Mouse (Mus musculus) CH12F3 (cell line): ENCODE data around the gene Scgb2b15.
"Not testable (repeated sequence)": the region's sequence is repeated elsewhere in the genome, so short reads cannot be mapped to it uniquely, and the experiment has no call there.

Source experiments
- in situ Hi-C: fragments of 300-500 bp; cut with MboI; formaldehyde crosslinking; loops from 2 replicates; pipeline ENCODE4 v1.14.3; 2020; ENCODE audit warnings: low sequenced_read_pairs

Gene Scgb2b15

DNA sequence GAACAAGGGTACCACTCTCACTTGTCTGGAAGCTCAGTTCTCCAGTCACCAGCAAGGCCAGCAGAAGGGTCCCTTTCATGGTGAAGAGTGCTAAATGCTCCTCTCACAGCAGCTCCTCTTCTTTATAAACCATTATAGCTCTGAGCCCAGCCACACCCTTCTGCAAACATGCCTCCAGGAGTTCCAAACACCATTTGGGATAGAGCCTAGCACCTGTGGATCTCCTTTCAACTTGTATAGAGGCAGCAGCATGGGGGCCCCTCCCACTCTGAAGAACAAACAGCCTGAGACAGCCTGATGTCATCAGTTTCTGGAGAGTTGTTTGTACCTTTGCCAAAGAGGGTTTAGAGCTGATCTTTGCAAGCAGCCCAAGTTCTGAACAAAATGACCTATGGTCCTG lies at the start of gene Scgb2b15:
Gene Scgb2b15 (minus strand): TSS at position 101 of the 400 bp plus-strand sequence.
- in situ Hi-C loops, result not testable (repeated sequence)

DNA sequence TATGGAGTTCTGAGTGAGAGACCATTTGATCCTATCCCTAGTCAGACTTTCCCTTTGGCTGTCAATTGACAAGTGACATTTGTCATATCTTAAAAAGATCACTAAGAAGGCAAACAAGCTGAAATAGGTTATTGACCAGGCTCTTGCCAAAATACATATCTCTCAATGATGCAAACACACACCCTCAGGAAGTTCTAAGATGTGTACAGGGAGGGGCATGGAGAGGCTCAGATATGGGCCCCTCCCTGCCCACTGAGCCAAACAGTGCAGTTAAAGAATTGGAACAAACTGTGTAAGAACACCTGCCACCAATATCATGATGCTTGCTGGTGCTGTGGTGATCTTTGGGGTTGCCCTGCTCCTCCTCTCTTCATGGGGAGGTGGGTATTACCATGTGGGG lies 6.8 kb upstream of the Scgb2b15 start, which contains the start of gene Scgb1b15:
Gene Scgb1b15 (plus strand): TSS at position 301 of the 400 bp plus-strand sequence.
- in situ Hi-C loops, result not testable (repeated sequence)
